9 mouse cellular contexts compared by ENCODE assay signal in the genomic region with DNA sequence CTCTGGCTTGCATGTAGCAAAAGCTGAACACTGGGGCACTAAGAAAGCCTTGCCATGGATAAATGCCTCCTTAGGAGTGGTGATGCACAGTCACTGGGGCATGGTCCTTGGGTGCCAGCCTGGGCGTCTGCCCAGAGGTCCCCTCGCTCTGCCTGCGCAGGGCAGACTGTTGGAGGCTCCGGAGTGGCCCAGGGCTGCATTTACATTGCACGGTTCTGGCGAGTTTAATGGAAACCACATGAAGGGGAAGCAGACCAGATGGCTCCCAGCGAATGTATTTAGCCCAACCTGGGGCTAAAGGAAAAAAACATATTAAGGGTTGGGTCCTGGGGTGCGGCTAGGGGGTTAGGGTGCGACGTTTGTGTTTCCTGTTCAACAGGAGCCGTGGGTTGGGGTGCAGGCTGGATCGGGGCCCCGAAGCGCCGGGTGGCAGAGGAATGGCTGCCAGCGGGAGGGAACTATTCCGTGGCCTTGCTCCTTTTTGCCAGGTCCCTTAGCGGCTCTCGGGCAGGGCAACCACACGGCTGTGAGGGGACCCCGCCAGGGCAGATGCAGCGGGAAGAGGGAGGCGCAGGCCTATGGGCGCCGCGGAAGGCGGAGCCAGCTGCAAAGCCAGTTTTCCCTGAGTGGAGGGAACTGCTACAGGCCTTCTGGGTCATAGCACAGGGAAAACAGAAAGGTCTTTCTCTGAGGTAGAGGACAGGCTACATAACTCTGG. TPM values are rescaled to one million over a fixed set of nuclear protein-coding genes. Genes with fewer than 3 reads are reported as not detected.
DNase-seq lines count a peak whose midpoint lies in the region; ATAC-seq and TF ChIP-seq lines count a peak whose summit lies in the region.
"Had no signal": no experiment of that assay in that cellular context is flagged by ENCODE, and none has a peak within 500 bp of the region (broad histone marks: within the 10 kb centered on the region; RNA-seq: fewer than 3 reads in every experiment).

No protein-coding gene starts in this region.

- peak overlapping the region; percentile 37 for H3K4me3 ChIP-seq in kidney, embryonic 14.5 days (ENCODE audit: low read length)
- H3K4me3 ChIP-seq in forebrain, embryonic 12.5 days (replicated peaks), result peak overlapping the region; percentile 41
- H3K4me3 ChIP-seq in limb, embryonic 13.5 days, result peak overlapping the region; percentile 27
- H3K4me3 ChIP-seq in midbrain, embryonic 12.5 days, result peak overlapping the region; percentile 40

- H3K4me2 ChIP-seq in kidney, embryonic 14.5 days (replicated peaks; ENCODE audit: low read depth, low read length), result peak overlapping the region; percentile 64
- peak overlapping the region; percentile 64 for H3K4me2 ChIP-seq in forebrain, embryonic 12.5 days
- peak overlapping the region; percentile 66 for H3K4me2 ChIP-seq in limb, embryonic 13.5 days (replicated peaks)
- H3K4me2 ChIP-seq in midbrain, embryonic 12.5 days (replicated peaks), result peak overlapping the region; percentile 58

- 5% methylated on average over 27 of the region's 27 CpGs for WGBS in kidney, embryonic 14.5 days
- 5% methylated on average over 27 of the region's 27 CpGs for WGBS in forebrain, embryonic 12.5 days
- WGBS in limb, embryonic 13.5 days, result 1% methylated on average over 27 of the region's 27 CpGs
- WGBS in midbrain, embryonic 12.5 days, result 3% methylated on average over 27 of the region's 27 CpGs

- peak overlapping the region; percentile 60; the same call in 1 of the 2 replicates for H3K9ac ChIP-seq in kidney, embryonic 14.5 days (ENCODE audit: low read depth, low read length)
- H3K9ac ChIP-seq in forebrain, embryonic 12.5 days, result peak overlapping the region; percentile 53
- peak overlapping the region; percentile 62 for H3K9ac ChIP-seq in limb, embryonic 13.5 days
- H3K9ac ChIP-seq in midbrain, embryonic 12.5 days (replicated peaks), result peak overlapping the region; percentile 57

- TF ChIP-seq CTCF in brain, embryonic 14.5 days (IDR thresholded peaks at IDR 0.05; ENCODE audit: borderline replicate concordance, extremely low read depth, insufficient read depth, insufficient read length), result no peak

- TF ChIP-seq POLR2A in brain, embryonic 14.5 days (IDR thresholded peaks at IDR 0.05; ENCODE audit: borderline replicate concordance, extremely low read depth, insufficient read depth, insufficient read length, poor library complexity, severe bottlenecking), result no peak

- no peaks in the 10 kb centered on the region for H3K9me3 ChIP-seq in kidney, embryonic 14.5 days (ENCODE audit: control insufficient read depth, low read length)
- no peaks in the 10 kb centered on the region for H3K9me3 ChIP-seq in forebrain, embryonic 12.5 days
- no peaks in the 10 kb centered on the region for H3K9me3 ChIP-seq in limb, embryonic 13.5 days
- H3K9me3 ChIP-seq in midbrain, embryonic 12.5 days, result no peaks in the 10 kb centered on the region
- H3K9me3 ChIP-seq: G1E had no signal

- H3K27ac ChIP-seq in kidney, embryonic 14.5 days (ENCODE audit: low read depth, low read length), result peak overlapping the region; percentile 79
- peak overlapping the region; percentile 66 for H3K27ac ChIP-seq in forebrain, embryonic 12.5 days
- peak overlapping the region; percentile 99 for H3K27ac ChIP-seq in limb, embryonic 13.5 days
- H3K27ac ChIP-seq in midbrain, embryonic 12.5 days (replicated peaks), result peak overlapping the region; percentile 50

- ATAC-seq in kidney, embryonic 14.5 days (ENCODE audit: low FRiP score, low TSS enrichment), result peak; percentile 87
- ATAC-seq in forebrain, embryonic 12.5 days (ENCODE audit: low FRiP score), result peak; percentile 79; the same call in 1 of the 2 replicates
- peak; percentile 71 for ATAC-seq in limb, embryonic 13.5 days (ENCODE audit: low FRiP score, low read depth)
- peak; percentile 84 for ATAC-seq in midbrain, embryonic 12.5 days (ENCODE audit: low FRiP score, low read depth)

- H3K27me3 ChIP-seq in kidney, embryonic 14.5 days (ENCODE audit: control insufficient read depth, insufficient read depth, low read length), result no peaks in the 10 kb centered on the region
- no peaks in the 10 kb centered on the region for H3K27me3 ChIP-seq in forebrain, embryonic 12.5 days
- H3K27me3 ChIP-seq in limb, embryonic 13.5 days, result no peaks in the 10 kb centered on the region
- no peaks in the 10 kb centered on the region for H3K27me3 ChIP-seq in midbrain, embryonic 12.5 days

- DNase-seq in kidney, adult 8-10 months, result no peak
- peak; percentile 67 for DNase-seq in brain, embryonic 14.5 days (ENCODE audit: low read depth)
- peak; percentile 14 for DNase-seq in heart, postnatal 25 days (ENCODE audit: low spot score)
- DNase-seq in thymus, postnatal 14 days, result peak; percentile 32

- H3K36me3 ChIP-seq in kidney, embryonic 14.5 days (ENCODE audit: control insufficient read depth, insufficient read depth, low read length), result no peaks in the 10 kb centered on the region
- H3K36me3 ChIP-seq in forebrain, embryonic 12.5 days (replicated peaks), result no peaks in the 10 kb centered on the region
- no peaks in the 10 kb centered on the region for H3K36me3 ChIP-seq in limb, embryonic 13.5 days
- no peaks in the 10 kb centered on the region for H3K36me3 ChIP-seq in midbrain, embryonic 12.5 days
- H3K36me3 ChIP-seq: G1E had no signal

- H3K4me1 ChIP-seq in kidney, embryonic 14.5 days (ENCODE audit: control insufficient read depth, insufficient read depth, low read length), result peaks cover 20% of the 10 kb centered on the region
- peaks cover 27% of the 10 kb centered on the region for H3K4me1 ChIP-seq in forebrain, embryonic 12.5 days
- peaks cover 63% of the 10 kb centered on the region for H3K4me1 ChIP-seq in limb, embryonic 13.5 days
- H3K4me1 ChIP-seq in midbrain, embryonic 12.5 days, result peaks cover 27% of the 10 kb centered on the region

- intact Hi-C loops in heart, postnatal 25 days (cut with DNase I), result loop anchor here (5.0 kb wide), 1 partner anchor 63 kb away; no protein-coding TSS in a partner anchor

RNA-seq across cellular contexts. Expression of gene 1700011L22Rik, which starts 38.6 kb away (rescaled TPM):
- polyA plus RNA-seq in kidney, embryonic 14.5 days (2014; fragmentation: Nextera tagmentation; extraction: Ambion mirVana), result not detected in 2 replicates
- not detected in 2 replicates for polyA plus RNA-seq in brain, embryonic 14.5 days (2012; rRNA removed)
- not detected in 2 replicates for polyA plus RNA-seq in forebrain, embryonic 12.5 days (2016; fragmentation: Nextera tagmentation; extraction: Ambion mirVana)
- total RNA-seq in heart, postnatal 25 days (2021), result not detected
- polyA plus RNA-seq in limb, embryonic 13.5 days (2015; fragmentation: Nextera tagmentation; extraction: Ambion mirVana), result 0.25 TPM in 1 of 2 replicates, not detected in the other
- polyA plus RNA-seq in midbrain, embryonic 12.5 days (2016; fragmentation: Nextera tagmentation; extraction: Ambion mirVana), result not detected in 2 replicates
- total RNA-seq: G1E had no signal
- polyA plus RNA-seq: G1E had no signal

Comparison
In these comparisons a context has a peak if more than half of its experiments do, and no peak if none do; other contexts are left out.
1. DNase-seq: peak in brain, embryonic 14.5 days (single experiment), heart, postnatal 25 days (single experiment) and thymus, postnatal 14 days (single experiment); none in kidney, adult 8-10 months (0 of 2).
2. Peak in every context shown above with its lines, with median percentiles within 50 percentile points of each other: ATAC-seq, H3K27ac ChIP-seq, H3K4me2 ChIP-seq, H3K4me3 ChIP-seq and H3K9ac ChIP-seq.